Mouse (Mus musculus): ENCODE data around the gene Olfr111. TPM values are rescaled to one million over a fixed set of nuclear protein-coding genes. Genes with fewer than 3 reads are reported as not detected.

The Olfr111 gene
- total and polyA plus RNA-seq, 3 experiments: not detected

DNA sequence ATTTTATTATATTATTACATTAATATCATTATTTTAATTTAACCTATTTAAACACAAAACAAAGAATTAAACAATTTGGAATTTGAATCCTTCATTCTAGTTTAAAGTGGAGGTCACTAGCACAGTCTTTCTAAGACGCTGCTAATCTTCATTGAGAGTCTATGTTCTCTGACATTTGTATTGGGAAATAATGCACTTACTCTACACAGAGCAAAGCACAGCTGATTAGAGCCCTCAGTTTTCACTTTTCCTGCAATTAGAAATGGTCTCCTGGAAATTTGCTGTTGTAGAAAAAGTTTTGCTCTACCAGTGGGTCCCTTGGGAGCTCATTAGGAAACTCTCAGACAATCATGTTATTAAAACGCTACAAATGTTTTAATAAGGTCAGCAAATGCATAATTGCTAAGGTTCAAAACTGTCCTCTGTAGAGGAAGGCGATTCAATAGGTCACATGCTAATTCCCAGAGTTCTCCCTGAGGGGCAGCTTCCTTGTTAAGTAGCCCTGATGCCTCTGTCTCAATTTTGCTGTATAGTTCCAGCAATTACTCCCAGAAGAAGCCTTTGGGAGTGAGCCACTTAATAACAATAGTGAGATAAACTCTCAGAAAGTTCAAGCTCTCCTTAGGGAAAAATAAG, 36.1 kb downstream of the Olfr111 start:
- Histone ChIP-seq H3K27me3 (replicated peaks) (no peaks in the 10 kb centered on the region), H3K36me3 (replicated peaks in 1 of 2; ENCODE audit: control insufficient read depth in 1 of 2, insufficient read depth in 1 of 2, low read length in 1 of 2) (no peaks in the 10 kb centered on the region), H3K4me2 (ENCODE audit: insufficient read depth, low read depth, poor library complexity, severe bottlenecking) (no peak overlapping the region), H3K4me1 (ENCODE audit: control insufficient read depth in 1 of 2, insufficient read depth in 2 of 2) (peaks cover 0 to 3% of the 10 kb centered on the region in 2 experiments; a peak in 1 of 4 replicates), H3K27ac (ENCODE audit: insufficient read depth, low read depth) (no peak overlapping the region), H3K9me3 (replicated peaks; ENCODE audit: low read length) (no peaks in the 10 kb centered on the region), H3K4me3 (replicated peaks in 1 of 3; ENCODE audit: low read depth in 2 of 3, low read length in 2 of 3, poor library complexity in 1 of 3) (no peak overlapping the region), H3K9ac (ENCODE audit: insufficient read depth, low read depth) (no peak overlapping the region), H3K79me2 (replicated peaks; ENCODE audit: control insufficient read depth, extremely low read depth, insufficient read depth, poor library complexity, severe bottlenecking) (no peaks in the 10 kb centered on the region)
- TF ChIP-seq MYC (IDR thresholded peaks at IDR 0.05; ENCODE audit: low read depth, low read length): no peak
- TF ChIP-seq SMC3 (IDR thresholded peaks at IDR 0.05; ENCODE audit: low read depth, low read length): no peak
- no peak for TF ChIP-seq RCOR1 (conservative IDR thresholded peaks at IDR 0.05; ENCODE audit: low read depth, low read length)
- TF ChIP-seq TBP (conservative IDR thresholded peaks at IDR 0.05; ENCODE audit: low read depth, low read length): no peak
- TF ChIP-seq SIN3A (IDR thresholded peaks at IDR 0.05; ENCODE audit: low read length): no peak
- no peak for TF ChIP-seq KAT2A (IDR thresholded peaks at IDR 0.05; ENCODE audit: insufficient replicate concordance, low read length)
- TF ChIP-seq MAX (IDR thresholded peaks at IDR 0.05; ENCODE audit: low read length): no peak
- no peak for TF ChIP-seq ZNF384 (IDR thresholded peaks at IDR 0.05; ENCODE audit: low read depth, low read length)
- TF ChIP-seq TCF12 (IDR thresholded peaks at IDR 0.05; ENCODE audit: low read depth, low read length): no peak
- no peak for TF ChIP-seq ZKSCAN1 (IDR thresholded peaks at IDR 0.05; ENCODE audit: borderline replicate concordance, low read depth, low read length)
- TF ChIP-seq NRF1 (IDR thresholded peaks at IDR 0.05; ENCODE audit: low read depth, low read length): no peak
- no peak for TF ChIP-seq MAZ (IDR thresholded peaks at IDR 0.05; ENCODE audit: low read depth, low read length)
- no peak for TF ChIP-seq ZC3H11A (IDR thresholded peaks at IDR 0.05; ENCODE audit: low read depth, low read length)
- DNase-seq (ENCODE audit: extremely low read depth): no peak
- in situ Hi-C loops (cut with MboI; ENCODE audit: low pct_ligation_motif_present, low pct_unique_long_range_greater_than_20kb, low sequenced_read_pairs) (no loop called here), dilution Hi-C loops (cut with MboI; ENCODE audit: extremely low pct_ligation_motif_present, extremely low pct_unique_long_range_greater_than_20kb, low sequenced_read_pairs) (no loop called here)

DNA sequence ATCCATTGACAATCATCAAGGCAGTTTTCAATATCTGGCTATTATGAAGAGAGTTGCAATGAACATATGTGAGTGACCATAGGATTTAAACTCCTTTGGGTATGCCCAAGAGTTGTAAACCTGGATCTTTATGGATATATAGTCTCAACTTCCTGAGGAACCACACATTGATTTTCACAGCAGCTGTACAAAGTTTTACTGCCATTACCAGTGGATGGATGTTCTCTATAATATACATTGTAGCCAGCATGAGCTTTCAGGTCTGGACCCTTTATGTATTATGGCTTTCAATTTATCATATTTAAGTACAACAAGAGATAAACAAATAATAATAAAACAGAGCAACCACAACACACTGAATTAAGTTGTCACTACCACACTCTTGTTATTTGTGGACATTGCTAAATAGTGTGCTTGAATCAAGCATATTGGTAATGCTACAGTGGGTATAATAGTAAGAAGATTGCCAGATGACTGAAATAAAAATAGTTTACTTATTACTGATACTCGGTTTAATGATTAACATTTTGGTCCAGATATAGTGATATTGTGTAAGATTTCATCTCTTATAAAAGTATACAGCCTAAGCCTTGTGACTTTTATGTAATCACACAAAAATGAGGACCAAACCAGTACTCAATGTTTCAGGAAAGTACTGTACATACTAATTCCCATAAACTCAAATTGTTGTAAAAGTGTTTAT, 51.2 kb downstream of the Olfr111 start:
- H3K4me2 ChIP-seq (ENCODE audit: insufficient read depth, low read depth, poor library complexity, severe bottlenecking): no peak overlapping the region
- TF ChIP-seq EP300 (IDR thresholded peaks at IDR 0.05; ENCODE audit: low read length) (no peak), ZMIZ1 (IDR thresholded peaks at IDR 0.05; ENCODE audit: low read depth, low read length) (no peak), E2F4 (IDR thresholded peaks at IDR 0.05; ENCODE audit: insufficient replicate concordance, low read depth, low read length) (no peak), SIN3A (IDR thresholded peaks at IDR 0.05; ENCODE audit: low read length) (no peak), ETS1 (conservative IDR thresholded peaks at IDR 0.05; ENCODE audit: low read depth, low read length) (no peak), CTCF (conservative IDR thresholded peaks at IDR 0.05 in 1 of 2, IDR thresholded peaks at IDR 0.05 in 1 of 2; ENCODE audit: low read depth in 2 of 2, low read length in 2 of 2) (no peak), ZKSCAN1 (IDR thresholded peaks at IDR 0.05; ENCODE audit: borderline replicate concordance, low read depth, low read length) (no peak), MEF2A (IDR thresholded peaks at IDR 0.05; ENCODE audit: borderline replicate concordance, low read depth, low read length) (no peak)
- H3K9ac ChIP-seq (ENCODE audit: insufficient read depth, low read depth): no peak overlapping the region
- DNase-seq (ENCODE audit: extremely low read depth): no peak
- no peaks in the 10 kb centered on the region for H3K4me1 ChIP-seq (ENCODE audit: control insufficient read depth in 1 of 2, insufficient read depth in 2 of 2)
- H3K27ac ChIP-seq (ENCODE audit: insufficient read depth, low read depth): no peak overlapping the region
- in situ Hi-C loops (cut with MboI; ENCODE audit: low pct_ligation_motif_present, low pct_unique_long_range_greater_than_20kb, low sequenced_read_pairs) (no loop called here), dilution Hi-C loops (cut with MboI; ENCODE audit: extremely low pct_ligation_motif_present, extremely low pct_unique_long_range_greater_than_20kb, low sequenced_read_pairs) (no loop called here)
- H3K4me3 ChIP-seq (replicated peaks in 1 of 3; ENCODE audit: low read depth in 2 of 3, low read length in 2 of 3, poor library complexity in 1 of 3): no peak overlapping the region
- no peaks in the 10 kb centered on the region for H3K27me3 ChIP-seq (replicated peaks)
- no peaks in the 10 kb centered on the region for H3K9me3 ChIP-seq (replicated peaks; ENCODE audit: low read length)
- H3K36me3 ChIP-seq (replicated peaks in 1 of 2; ENCODE audit: control insufficient read depth in 1 of 2, insufficient read depth in 1 of 2, low read length in 1 of 2): no peaks in the 10 kb centered on the region
- H3K79me2 ChIP-seq (replicated peaks; ENCODE audit: control insufficient read depth, extremely low read depth, insufficient read depth, poor library complexity, severe bottlenecking): no peaks in the 10 kb centered on the region

All from CH12.LX (cell line).